ENCODE assay signal across 31 mouse cellular contexts in genomic region chr1:88443383-88443782, GRCm38 (mm10). TPM values are rescaled to one million over a fixed set of nuclear protein-coding genes. Genes with fewer than 3 reads are reported as not detected.
DNase-seq lines count a peak whose midpoint lies in the region; ATAC-seq and TF ChIP-seq lines count a peak whose summit lies in the region.
"Had no signal": no experiment of that assay in that cellular context is flagged by ENCODE, and none has a peak within 500 bp of the region (broad histone marks: within the 10 kb centered on the region; RNA-seq: fewer than 3 reads in every experiment).

No protein-coding gene starts in this region.

- WGBS in lung, embryonic 16.5 days, result 39% methylated on average over 4 of the region's 4 CpGs
- 67% methylated on average over 4 of the region's 4 CpGs for WGBS in hindbrain, embryonic 11.5 days

- no peaks in the 10 kb centered on the region for H3K27me3 ChIP-seq in lung, embryonic 16.5 days (ENCODE audit: control insufficient read depth, insufficient read depth, low read depth, low read length)
- H3K27me3 ChIP-seq in hindbrain, embryonic 11.5 days (ENCODE audit: control insufficient read depth, insufficient read depth, low read length), result no peaks in the 10 kb centered on the region
- H3K27me3 ChIP-seq: limb, embryonic 15.5 days; liver, embryonic 13.5 days; midbrain, embryonic 13.5 days; neural tube, embryonic 13.5 days had no signal

- peak; percentile 84 for ATAC-seq in lung, embryonic 16.5 days (ENCODE audit: low read depth)
- ATAC-seq in hindbrain, embryonic 11.5 days (ENCODE audit: low FRiP score), result no peak
- ATAC-seq: activated CD4-positive, CD25-positive, alpha-beta regulatory T cell, adult 4 months; forebrain, embryonic 14.5 days; intestine, postnatal 0 days; midbrain, embryonic 13.5 days had no signal

- no peak overlapping the region for H3K4me3 ChIP-seq in lung, embryonic 16.5 days (ENCODE audit: low read length)
- H3K4me3 ChIP-seq in hindbrain, embryonic 11.5 days (ENCODE audit: low read depth, low read length), result no peak overlapping the region
- H3K4me3 ChIP-seq: limb, embryonic 10.5 days; limb, embryonic 15.5 days; liver, embryonic 13.5 days; midbrain, embryonic 13.5 days; neural tube, embryonic 13.5 days had no signal

- peak; percentile 14 for DNase-seq in NIH3T3 (ENCODE audit: low read depth)
- peak; percentile 23 for DNase-seq in brain, embryonic 14.5 days (ENCODE audit: low read depth)
- DNase-seq in lung, postnatal 4 days, result peak; percentile 21 to 50
- no peak for DNase-seq in right cerebral cortex, postnatal 25 days
- no peak for DNase-seq in testis, postnatal 14 days (ENCODE audit: low spot score)
- no peak for DNase-seq in hindbrain, embryonic 11.5 days (ENCODE audit: low spot score)
- DNase-seq: adrenal gland, adult 2 months; adrenal gland, postnatal 36 days; B cell, adult 2 months; cerebellum, adult 2 months; cerebellum, postnatal 25 days; gastrocnemius, postnatal 25 days; heart, adult 11 months; heart, postnatal 4 days; kidney, postnatal 14 days; layer of hippocampus, adult 9-11 months; liver, embryonic 13.5 days; retina, postnatal 1 day; right cerebral cortex, postnatal 14 days; spleen, adult 18-20 months had no signal

- H3K4me1 ChIP-seq in lung, embryonic 16.5 days (replicated peaks; ENCODE audit: control insufficient read depth, insufficient read depth, low read length), result peaks cover 2% of the 10 kb centered on the region; the same call in 1 of the 2 replicates
- no peaks in the 10 kb centered on the region for H3K4me1 ChIP-seq in hindbrain, embryonic 11.5 days (replicated peaks; ENCODE audit: control insufficient read depth, insufficient read depth, low read length)
- H3K4me1 ChIP-seq: limb, embryonic 15.5 days; liver, embryonic 13.5 days had no signal

- no peak overlapping the region for H3K4me2 ChIP-seq in lung, embryonic 16.5 days (ENCODE audit: low read depth, low read length)
- H3K4me2 ChIP-seq in hindbrain, embryonic 11.5 days (replicated peaks; ENCODE audit: low read depth, low read length), result no peak overlapping the region
- H3K4me2 ChIP-seq: heart, embryonic 11.5 days; hindbrain, embryonic 14.5 days; limb, embryonic 15.5 days; liver, embryonic 13.5 days; midbrain, embryonic 13.5 days; neural tube, embryonic 13.5 days had no signal

- peak overlapping the region; percentile 68 for H3K27ac ChIP-seq in lung, embryonic 16.5 days (ENCODE audit: low read length)
- no peak overlapping the region for H3K27ac ChIP-seq in hindbrain, embryonic 11.5 days (ENCODE audit: low read depth, low read length)
- H3K27ac ChIP-seq: hindbrain, embryonic 14.5 days; limb, embryonic 10.5 days; limb, embryonic 15.5 days; liver, embryonic 13.5 days; macrophage; midbrain, embryonic 13.5 days; neural tube, embryonic 13.5 days had no signal

- H3K36me3 ChIP-seq in lung, embryonic 16.5 days (ENCODE audit: control insufficient read depth, insufficient read depth, low read length), result no peaks in the 10 kb centered on the region
- no peaks in the 10 kb centered on the region for H3K36me3 ChIP-seq in hindbrain, embryonic 11.5 days (ENCODE audit: control insufficient read depth, insufficient read depth, low read length)
- H3K36me3 ChIP-seq: limb, embryonic 10.5 days; limb, embryonic 15.5 days; liver, embryonic 13.5 days; midbrain, embryonic 13.5 days; neural tube, embryonic 13.5 days had no signal

- TF ChIP-seq CTCF in brain, embryonic 14.5 days (IDR thresholded peaks at IDR 0.05; ENCODE audit: borderline replicate concordance, extremely low read depth, insufficient read depth, insufficient read length), result no peak

- TF ChIP-seq POLR2A in brain, embryonic 14.5 days (IDR thresholded peaks at IDR 0.05; ENCODE audit: borderline replicate concordance, extremely low read depth, insufficient read depth, insufficient read length, poor library complexity, severe bottlenecking), result no peak

- no peaks in the 10 kb centered on the region for H3K9me3 ChIP-seq in lung, embryonic 16.5 days (ENCODE audit: control insufficient read depth, low read length)
- no peaks in the 10 kb centered on the region for H3K9me3 ChIP-seq in hindbrain, embryonic 11.5 days (ENCODE audit: control insufficient read depth, low read length)
- H3K9me3 ChIP-seq: limb, embryonic 10.5 days; limb, embryonic 15.5 days; liver, embryonic 13.5 days; midbrain, embryonic 13.5 days; neural tube, embryonic 13.5 days had no signal

- no peak overlapping the region for H3K9ac ChIP-seq in lung, embryonic 16.5 days (ENCODE audit: low read length)
- H3K9ac ChIP-seq in hindbrain, embryonic 11.5 days (ENCODE audit: low read depth, low read length), result no peak overlapping the region
- H3K9ac ChIP-seq: hindbrain, embryonic 14.5 days; limb, embryonic 15.5 days; liver, embryonic 13.5 days; midbrain, embryonic 13.5 days; neural tube, embryonic 13.5 days had no signal

RNA-seq across cellular contexts. Expression of gene Spp2, which starts 36.6 kb away (rescaled TPM):
- polyA plus RNA-seq in brain, embryonic 14.5 days (2012; rRNA removed), result 0.42 and 0.54 TPM in 2 replicates
- polyA plus RNA-seq in lung, embryonic 16.5 days (2015; fragmentation: Nextera tagmentation; extraction: Ambion mirVana), result 0.60 and 7.5 TPM in 2 replicates
- polyA plus RNA-seq in hindbrain, embryonic 11.5 days (2014; fragmentation: Nextera tagmentation; extraction: Ambion mirVana), result 0.17 TPM in 1 of 2 replicates, not detected in the other
- polyA plus RNA-seq: activated CD4-positive, CD25-positive, alpha-beta regulatory T cell, adult 4 months; limb, embryonic 10.5 days; macrophage had no signal

Comparison
In these comparisons a context has a peak if more than half of its experiments do, and no peak if none do; other contexts are left out.
1. DNase-seq: peak in NIH3T3 (single experiment), brain, embryonic 14.5 days (single experiment) and lung, postnatal 4 days (2 of 2); none in right cerebral cortex, postnatal 25 days (single experiment), testis, postnatal 14 days (single experiment) and hindbrain, embryonic 11.5 days (single experiment).